Mouse (Mus musculus): ENCODE data around the gene Ugt1a6a. TPM values are rescaled to one million over a fixed set of nuclear protein-coding genes. Genes with fewer than 3 reads are reported as not detected.

The Ugt1a6a gene
- total RNA-seq, 2 experiments from 2014 or later: 0.46 TPM; not detected in 1

- no peak for DNase-seq (ENCODE audit: low spot score in 2 of 2)
Measured at GRCm38 (mm10) chr1:88228121-88228520, 93.5 kb downstream of the Ugt1a6a start.

DNA sequence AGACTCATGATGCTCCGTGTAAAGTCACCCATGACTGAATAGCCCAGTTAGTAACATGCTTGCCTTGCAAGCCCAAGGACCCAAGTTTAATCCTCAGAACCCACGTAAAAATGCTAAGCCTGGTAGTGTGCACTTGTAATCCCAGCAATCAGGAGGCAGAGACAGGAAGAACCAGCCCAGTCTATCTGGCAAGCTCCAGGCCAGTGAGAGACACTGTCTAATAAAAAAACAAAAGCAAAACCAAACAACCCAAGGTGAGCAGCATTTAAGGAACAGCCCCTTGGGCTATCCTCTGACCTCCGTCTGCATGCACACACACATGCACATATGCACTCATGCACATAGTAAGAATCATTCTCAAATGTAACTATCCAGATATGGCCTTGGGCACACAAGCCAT is 95.0 kb downstream of the Ugt1a6a start:
- DNase-seq (ENCODE audit: low spot score in 2 of 2): no peak

DNA sequence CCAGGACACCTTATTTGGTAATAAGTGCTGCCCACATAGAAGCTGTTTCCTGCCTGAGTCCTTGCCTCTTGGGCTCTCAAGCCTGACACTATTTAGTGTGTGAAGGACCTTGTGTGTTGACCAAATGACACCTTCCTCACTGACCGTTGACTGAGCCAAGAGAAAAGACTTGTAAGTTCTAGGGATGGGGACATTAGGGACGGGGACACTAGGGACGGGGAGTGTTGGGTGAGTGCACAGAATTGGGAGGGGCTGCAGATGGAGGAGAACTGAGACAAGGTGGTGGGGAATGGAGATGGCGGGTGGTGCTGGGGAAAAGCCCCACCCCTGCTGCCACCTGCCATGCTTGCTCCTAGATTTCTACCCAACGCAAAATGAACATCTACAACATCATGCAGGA is 95.4 kb downstream of the Ugt1a6a start:
- no peak for DNase-seq (ENCODE audit: low spot score in 2 of 2)

- no peak for DNase-seq (ENCODE audit: low spot score in 2 of 2)
Measured at GRCm38 (mm10) chr1:88230421-88230820, 95.8 kb downstream of the Ugt1a6a start.

DNA sequence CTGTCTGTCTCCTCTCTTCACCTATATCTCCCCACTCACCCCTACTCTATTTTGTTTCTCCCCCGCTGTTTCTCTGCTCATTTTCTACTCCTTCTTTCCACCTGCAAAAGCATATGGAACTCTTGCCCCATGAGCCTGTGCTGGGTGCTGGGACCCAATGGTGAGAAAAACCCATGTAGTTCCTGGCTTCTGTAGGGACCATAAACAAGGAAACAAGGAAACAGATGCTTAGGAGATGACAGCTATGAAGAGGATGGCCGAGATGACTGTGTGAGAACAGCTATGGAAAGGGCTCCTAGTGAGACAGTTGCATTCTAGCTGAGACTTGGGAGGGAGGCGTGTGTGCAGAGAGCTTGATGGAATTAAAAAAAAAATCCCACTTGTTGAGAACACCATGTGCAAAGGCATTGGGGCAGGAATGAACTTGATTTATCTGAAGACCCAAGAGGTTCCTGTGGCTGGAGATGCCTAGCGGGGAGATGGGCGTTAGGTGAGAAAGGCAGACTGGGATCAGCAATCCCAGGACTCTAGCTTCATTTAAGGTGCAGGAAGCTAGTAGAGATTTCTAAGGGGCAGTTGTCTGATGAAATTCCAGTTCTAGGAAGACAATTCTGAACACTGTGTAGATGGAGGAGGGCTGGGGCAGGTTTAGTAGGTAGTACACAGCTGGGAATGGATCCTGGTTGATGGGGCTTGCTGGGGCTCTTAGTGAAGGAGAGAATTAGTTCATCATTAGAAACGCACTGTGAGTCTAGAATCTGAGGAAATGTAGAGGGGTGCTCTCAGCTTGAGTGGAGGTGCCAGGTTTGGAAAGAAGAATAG is 96.6 kb downstream of the Ugt1a6a start:
- DNase-seq (ENCODE audit: low spot score in 2 of 2): no peak

DNA sequence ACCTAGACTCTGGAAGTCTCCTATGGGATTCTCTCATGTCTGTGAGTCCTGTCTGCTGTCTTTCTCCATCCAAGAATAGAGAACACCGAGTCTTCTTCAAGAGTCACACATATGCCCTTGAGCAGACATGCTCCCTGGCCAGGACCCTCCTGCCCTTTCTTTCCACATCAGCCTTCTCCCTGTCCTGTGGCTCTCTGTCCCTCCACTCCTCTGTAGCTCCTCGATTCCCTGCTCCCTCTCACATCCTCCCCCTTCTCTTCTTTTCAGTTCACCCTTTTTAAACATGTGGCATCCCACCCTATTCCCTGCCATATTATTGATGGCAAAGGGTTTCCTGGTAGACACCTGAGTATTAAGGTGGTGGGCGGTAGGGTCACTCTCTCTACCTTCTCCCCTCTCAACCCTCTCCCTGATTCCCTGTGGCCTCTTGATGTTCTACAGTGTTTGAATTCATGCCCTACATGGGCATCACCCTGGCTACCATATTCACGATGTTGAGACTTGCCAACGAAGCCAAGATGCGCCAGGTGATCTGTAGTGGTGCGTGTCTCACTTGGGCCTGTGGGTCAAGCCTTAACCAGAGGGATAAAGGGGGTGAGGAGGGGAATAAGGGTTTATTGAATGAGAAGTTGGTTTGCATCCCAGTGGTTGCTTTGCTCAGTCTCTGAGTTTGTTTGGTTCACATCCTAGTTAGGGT is 97.3 kb downstream of the Ugt1a6a start:
- DNase-seq (ENCODE audit: low spot score in 2 of 2): no peak

GRCm38 (mm10) chr1:88232664-88233380 is 98.2 kb downstream of the Ugt1a6a start:
- DNase-seq (ENCODE audit: low spot score in 2 of 2): no peak

GRCm38 (mm10) chr1:88233421-88234247 is 99.0 kb downstream of the Ugt1a6a start:
- no peak for DNase-seq (ENCODE audit: low spot score in 2 of 2)

DNA sequence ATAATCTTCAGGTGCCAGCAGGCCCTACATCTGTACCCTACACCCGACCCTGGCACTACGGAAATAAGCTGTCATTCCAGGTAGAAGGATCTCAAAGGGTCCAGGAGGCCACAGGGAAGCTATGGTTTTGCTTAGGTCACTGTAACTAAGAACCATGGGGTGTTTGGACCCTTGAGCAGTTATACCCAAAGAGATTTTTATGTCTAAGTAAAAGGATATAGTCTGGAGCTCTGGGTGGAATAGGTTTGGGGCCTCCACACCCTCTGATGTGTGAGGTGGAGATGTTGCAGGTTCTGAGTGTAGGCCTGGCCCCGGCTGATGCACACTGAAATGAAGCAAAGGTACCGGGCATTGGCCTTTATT is 99.6 kb downstream of the Ugt1a6a start:
- DNase-seq (ENCODE audit: low spot score in 2 of 2): no peak

GRCm38 (mm10) chr1:88234646-88235045 is 100.0 kb downstream of the Ugt1a6a start:
- DNase-seq (ENCODE audit: low spot score in 2 of 2): no peak

GRCm38 (mm10) chr1:88235046-88235893 is 100.7 kb downstream of the Ugt1a6a start:
- DNase-seq (ENCODE audit: low spot score in 2 of 2): no peak

GRCm38 (mm10) chr1:88235894-88236415 is 101.3 kb downstream of the Ugt1a6a start:
- DNase-seq (ENCODE audit: low spot score in 2 of 2): no peak

- no peak for DNase-seq (ENCODE audit: low spot score in 2 of 2)
Measured at GRCm38 (mm10) chr1:88237311-88237710, 102.7 kb downstream of the Ugt1a6a start.

- DNase-seq (ENCODE audit: low spot score in 2 of 2): no peak
Measured at GRCm38 (mm10) chr1:88238771-88239170, 104.2 kb downstream of the Ugt1a6a start.

- DNase-seq (ENCODE audit: low spot score in 2 of 2): no peak
Measured at GRCm38 (mm10) chr1:88240072-88240471, 105.5 kb downstream of the Ugt1a6a start.

GRCm38 (mm10) chr1:88240579-88240978 is 106.0 kb downstream of the Ugt1a6a start:
- DNase-seq (ENCODE audit: low spot score in 2 of 2): no peak

- no peak for DNase-seq (ENCODE audit: low spot score in 2 of 2)
Measured at GRCm38 (mm10) chr1:88243861-88244260, 109.3 kb downstream of the Ugt1a6a start.

DNA sequence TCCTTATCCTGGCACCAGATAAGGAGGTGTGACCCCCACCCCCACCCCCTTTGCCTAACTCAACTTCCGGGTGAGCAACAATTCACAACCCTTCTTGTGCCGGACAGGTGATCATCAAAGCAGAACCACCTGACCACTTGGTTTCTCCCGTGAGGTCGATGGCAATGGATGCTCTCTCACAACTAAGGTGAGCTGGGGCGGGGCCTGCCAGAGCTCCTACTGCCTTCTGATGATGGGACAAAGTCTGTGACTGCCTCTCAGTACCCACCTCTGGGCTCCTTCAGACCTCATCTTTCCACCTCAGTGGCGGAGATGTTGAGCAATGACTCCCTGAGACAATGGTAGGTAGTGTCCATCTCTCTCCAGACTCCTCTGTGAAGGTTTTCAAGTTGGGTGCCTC is 111.3 kb downstream of the Ugt1a6a start:
- DNase-seq (ENCODE audit: low spot score in 2 of 2): no peak

DNA sequence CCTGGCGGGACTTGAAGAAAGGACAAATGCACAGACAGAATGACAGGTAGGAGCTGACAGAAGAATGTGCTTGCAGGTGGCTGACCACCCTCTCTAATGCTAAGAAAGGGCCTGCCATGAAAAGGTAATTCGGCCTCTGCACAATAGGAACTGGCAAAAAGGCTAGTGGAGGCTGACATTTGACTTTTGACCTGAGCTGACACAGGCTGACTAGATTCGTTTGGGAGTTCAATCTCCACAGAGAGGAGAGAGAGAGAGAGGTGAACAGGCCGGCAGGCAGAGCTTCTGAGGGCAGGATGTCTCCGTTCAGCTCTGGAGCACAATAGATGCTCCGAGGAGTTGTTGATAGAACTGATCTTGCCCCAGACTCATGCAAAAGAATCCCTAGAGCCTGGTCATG is 111.8 kb downstream of the Ugt1a6a start:
- DNase-seq (ENCODE audit: low spot score in 2 of 2): no peak

GRCm38 (mm10) chr1:88247660-88248059 is 113.1 kb downstream of the Ugt1a6a start:
- no peak for DNase-seq (ENCODE audit: low spot score in 2 of 2)
